Mouse (Mus musculus) granulocyte monocyte progenitor cell, adult 5-6 weeks (primary cell): ENCODE results near the gene Slc38a11. TPM values are rescaled to one million over a fixed set of nuclear protein-coding genes. Genes with fewer than 3 reads are reported as not detected.

Source experiments
- ATAC-seq: replicated peaks from 2 replicates; pipeline ENCODE4 v1.8.0; 2016; ENCODE audit warnings: mild to moderate bottlenecking, moderate TSS enrichment, inconsistent platforms; ENCODE audit not compliant: poor library complexity, severe bottlenecking
- total RNA-seq, 2 experiments: library from RNA; stranded (forward) in 1 of 2; stranded (reverse) in 1 of 2; fragments of 200-712, 200-1000 nt in 1 of 2; fragments of >200 nt in 1 of 2; fragmentation: Nextera tagmentation in 1 of 2; gene quantifications; 2 replicates each; pipeline ENCODE4 v1.2.3; 2014 to 2017

Slc38a11 gene
- total RNA-seq (2014; fragmentation: Nextera tagmentation) (not detected in 2 replicates), total RNA-seq (2017) (not detected in 2 replicates)

DNA sequence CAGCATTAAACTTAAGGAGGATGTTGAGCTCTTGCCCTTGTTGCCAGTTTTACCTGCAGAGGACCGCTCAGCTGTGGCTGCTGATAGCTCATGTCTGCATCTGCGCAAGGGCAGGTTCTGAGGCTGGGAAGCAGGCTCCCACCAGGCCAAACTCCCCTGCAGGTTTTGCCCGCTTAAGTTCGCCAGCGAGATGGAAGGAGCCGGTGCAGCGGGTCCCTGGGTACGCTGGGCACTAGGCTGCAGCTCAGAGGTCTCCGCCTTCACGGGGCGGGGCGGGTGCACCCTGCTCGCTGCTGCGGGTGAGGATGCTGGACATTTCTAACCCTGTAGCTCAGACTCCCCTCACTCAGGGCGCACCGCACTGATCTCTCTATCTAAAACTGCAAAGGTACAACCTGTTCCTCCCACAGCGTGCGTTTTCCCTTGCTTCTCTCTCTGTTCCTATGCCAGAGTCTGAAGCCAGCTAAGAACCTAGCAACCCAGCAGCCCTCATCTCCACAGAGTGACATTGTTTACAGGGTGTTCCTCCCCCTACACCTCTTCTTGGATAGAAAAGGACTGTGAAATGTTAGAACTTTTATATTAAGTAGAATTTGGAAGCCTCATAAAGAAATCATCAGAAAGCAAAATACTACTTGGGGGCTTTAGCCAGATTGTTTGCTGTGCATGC lies at the start of gene Slc38a11:
Gene Slc38a11, minus strand, starts transcription at position 207 of the 670 bp plus-strand sequence.
- ATAC-seq: peak; percentile 74

DNA sequence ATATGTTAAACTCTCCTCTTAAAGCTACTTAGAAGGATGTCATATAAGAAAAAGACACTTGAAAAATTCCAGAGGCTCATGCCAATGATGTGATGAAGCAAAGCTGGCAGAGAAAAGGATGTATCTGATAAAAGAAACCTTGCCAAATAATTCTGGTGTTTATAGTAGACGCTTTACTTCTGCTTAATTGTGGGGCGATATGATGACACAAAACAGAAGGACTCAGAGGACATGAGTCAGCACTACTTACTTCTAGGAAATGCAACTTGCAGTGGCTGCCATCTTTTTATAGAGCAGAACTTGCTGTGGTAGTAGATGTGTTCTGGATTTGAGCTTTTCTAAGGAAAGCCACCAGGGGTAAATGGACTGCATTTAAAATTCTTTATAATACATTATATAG lies 43.3 kb upstream of the Slc38a11 start:
- peak; percentile 96 for ATAC-seq

DNA sequence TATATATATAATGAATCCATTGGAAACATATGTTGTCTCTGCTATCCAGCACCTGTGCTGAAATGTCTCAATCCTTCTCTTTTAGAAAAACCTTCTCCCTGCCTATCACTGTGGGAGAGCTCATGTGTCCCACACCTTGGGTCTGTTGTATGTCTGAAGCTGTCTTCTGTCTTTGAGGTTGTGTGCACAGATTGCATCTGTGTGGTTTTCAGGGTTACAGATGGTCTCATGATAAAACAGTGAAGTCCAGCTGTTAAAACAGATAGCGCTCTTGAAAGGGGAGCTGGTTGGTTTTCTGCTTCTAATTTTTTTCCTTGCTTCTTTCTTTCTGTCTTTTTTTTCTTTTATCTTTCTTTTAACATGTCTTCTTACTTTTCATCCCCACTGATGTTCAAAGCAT lies 41.6 kb upstream of the Slc38a11 start:
- no peak; the same call in 1 of the 2 replicates for ATAC-seq

DNA sequence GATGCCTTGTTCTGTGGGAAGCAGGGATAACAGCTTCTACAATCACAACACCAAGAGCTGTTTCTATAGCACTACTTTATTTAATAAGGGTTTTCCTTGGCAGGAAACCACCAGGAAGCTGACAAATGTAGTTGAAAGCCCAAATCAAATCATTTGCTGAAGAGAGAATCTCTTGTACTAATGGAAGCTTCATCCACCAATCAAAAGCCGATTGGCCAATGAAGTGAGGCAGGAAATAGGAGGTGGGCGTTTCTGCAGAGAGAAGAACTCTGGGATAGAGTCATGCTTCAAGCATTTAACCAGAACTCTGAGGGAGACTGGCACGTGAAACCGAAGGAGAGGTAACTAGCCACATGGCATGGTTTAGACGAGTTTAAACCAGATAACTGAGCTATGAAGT lies 38.2 kb upstream of the Slc38a11 start:
- no peak for ATAC-seq

DNA sequence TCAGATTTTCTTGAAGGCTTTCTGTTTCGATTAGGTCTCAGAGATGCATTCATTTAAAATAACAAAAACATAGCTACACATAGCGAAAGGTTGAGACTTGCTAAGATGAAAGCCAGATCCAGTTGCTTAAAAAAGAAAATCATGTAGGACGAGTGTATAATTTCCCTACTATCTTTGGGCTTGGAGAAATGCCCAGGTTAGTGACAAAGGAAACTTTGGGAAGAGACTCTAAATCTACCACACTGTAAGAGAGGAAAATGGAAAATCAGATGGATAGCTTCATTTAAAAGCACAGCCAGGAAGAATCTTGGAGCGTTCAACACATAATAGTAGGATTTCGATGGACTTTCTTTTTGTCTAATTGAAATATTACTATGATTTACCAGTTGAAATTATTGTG lies 36.1 kb upstream of the Slc38a11 start:
- no peak for ATAC-seq

DNA sequence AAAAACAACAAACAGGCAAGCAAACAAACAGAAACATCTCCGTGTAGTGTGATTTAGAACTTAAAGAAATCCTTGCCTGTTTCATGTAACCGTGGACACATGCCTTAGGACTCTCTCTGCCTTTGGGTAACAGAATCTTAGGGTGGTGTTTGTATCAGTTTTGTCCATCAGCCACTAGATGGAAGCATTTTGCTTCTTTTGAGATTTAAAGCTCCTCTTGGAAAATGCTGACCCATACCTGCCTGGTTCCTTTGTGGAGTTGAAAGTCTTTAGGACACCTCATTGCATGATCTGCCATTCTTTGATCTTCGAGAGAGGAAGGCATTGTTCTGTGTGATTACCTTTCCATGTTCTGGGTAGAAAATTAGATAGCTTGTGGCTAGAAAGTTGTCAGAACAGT lies 32.3 kb upstream of the Slc38a11 start:
- ATAC-seq: peak; percentile 41; the same call in 1 of the 2 replicates

DNA sequence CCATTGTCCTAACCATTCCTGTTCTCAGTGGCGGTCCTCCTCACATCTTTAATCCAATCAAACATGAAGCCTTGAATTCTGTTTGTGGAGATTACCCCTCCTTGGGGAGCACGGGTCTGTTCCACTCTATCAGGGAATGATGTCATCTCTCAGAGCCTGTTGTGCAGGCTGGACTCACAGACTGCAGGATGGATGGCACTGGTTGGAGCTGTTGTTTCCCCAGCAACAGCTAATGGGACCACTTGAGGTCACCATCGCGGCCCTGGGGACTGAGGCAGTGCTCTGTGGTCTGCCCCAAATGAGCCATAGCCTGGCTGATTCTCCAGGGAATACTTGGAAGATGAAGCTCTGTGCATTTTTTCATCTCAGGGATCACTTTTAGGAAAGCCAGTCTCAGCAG lies 29.2 kb upstream of the Slc38a11 start:
- no peak for ATAC-seq

DNA sequence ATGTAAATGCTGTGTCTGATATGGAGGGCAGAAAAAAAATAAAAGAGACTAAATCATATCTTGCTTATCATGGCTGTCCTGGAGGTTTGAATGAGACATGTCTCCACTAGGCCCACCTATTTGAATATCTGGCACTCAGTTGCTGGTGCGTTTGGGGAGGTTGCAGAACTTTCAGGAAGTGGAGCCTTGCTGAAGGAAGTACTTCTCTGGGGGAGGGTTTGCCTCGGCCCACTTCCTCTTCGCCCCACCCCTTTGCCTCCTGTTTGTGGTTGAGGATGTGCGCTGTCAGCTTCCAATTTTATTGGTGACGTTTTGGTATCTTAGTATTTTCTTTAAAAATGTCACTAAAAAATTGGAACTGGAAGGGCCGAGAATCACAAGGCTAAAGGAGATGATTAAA lies 27.5 kb upstream of the Slc38a11 start:
- peak; percentile 100 for ATAC-seq

DNA sequence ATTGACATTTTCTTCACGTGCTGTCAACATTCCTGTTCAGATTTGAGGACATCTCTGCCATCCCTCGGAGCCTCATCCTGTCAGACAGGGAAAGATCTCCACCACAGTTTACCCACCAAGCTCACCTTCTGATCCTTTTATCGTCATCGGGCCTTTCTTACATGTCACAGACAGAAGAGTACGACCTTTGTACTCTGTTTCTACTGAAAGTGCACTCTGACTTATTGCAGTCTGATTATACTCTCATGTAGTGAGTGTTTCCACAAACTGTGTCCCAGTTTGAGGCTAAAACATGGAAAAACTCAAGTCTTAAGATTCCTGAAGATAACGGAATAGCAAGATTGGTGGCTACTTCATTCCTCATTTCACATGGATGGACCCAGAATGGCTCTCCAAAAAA lies 21.0 kb upstream of the Slc38a11 start:
- no peak for ATAC-seq

DNA sequence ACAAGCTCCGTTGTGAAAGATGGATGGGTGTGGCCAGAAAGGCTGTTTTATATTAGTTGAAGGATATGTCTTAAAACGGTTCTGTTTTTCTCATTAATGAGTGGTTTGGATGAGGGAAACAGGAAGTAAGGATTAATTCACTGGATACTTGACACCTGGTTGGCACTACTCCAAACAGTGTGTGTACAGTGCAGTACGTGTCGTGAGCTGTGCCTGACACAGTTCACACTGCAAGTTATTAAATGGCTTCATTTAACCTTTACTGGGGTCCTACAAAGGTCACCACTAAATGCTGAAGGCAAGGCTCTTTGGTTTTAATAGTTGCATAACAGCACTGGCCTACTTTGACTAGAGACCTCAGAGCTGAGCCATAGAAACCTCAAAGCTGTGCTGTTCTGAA lies 18.7 kb upstream of the Slc38a11 start:
- peak; percentile 85 for ATAC-seq

DNA sequence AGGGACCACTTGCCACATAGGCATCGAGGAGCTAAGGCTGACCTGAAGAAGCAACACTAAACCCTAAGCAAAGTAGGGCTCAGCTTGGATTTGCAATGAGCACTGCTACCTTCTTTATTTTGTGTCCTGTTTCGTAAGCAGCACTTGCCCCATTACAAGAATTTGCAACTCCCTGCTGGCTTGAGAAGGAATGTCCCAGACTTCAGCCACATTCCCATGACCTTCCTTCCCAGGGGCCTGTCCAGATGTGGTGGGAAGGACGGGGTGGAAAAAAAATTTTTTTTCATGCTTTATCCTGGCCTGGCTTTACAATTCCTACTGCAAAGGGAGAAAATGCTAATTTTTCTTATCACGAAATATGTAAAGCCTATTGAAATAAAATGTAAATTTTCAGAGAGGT lies 14.6 kb upstream of the Slc38a11 start:
- no peak for ATAC-seq

DNA sequence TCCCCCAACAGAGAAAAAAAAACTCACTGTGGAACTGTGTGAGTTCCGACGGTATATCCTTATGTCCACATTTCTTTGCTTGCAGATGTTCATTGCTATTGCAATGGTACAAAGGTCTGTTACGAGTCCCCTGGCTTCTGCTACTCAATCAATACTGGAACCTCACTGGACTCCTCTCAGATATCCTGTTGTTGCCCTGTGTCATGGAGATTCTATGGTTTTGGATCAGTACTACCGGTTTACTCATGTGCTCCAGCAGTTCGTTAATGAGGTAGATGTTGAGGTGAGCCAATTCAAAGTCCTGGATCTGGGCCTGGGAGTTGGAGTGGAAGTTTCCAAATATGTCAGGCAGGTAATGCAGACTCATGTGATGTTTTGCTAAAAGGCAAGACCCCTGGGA lies 10.6 kb upstream of the Slc38a11 start:
- ATAC-seq: no peak

DNA sequence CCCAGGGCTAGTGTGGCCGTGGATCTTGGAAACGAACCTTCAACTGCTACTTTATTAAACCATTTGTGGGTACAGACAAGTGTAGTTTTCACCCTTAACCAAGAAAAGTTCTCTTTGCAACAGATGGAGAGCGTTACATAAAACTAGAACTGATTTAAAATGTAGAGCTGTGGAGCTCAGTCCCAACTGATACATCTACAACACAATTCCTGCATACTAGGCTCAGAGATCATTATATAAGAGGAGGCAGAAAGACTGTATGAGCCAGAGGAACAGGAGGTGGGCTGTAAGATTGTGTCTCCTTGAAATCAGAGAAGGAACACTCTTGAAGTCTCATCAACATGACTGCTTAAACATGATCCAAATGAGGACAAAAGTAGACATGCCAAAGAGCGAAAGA lies 9.2 kb upstream of the Slc38a11 start:
- ATAC-seq: no peak

DNA sequence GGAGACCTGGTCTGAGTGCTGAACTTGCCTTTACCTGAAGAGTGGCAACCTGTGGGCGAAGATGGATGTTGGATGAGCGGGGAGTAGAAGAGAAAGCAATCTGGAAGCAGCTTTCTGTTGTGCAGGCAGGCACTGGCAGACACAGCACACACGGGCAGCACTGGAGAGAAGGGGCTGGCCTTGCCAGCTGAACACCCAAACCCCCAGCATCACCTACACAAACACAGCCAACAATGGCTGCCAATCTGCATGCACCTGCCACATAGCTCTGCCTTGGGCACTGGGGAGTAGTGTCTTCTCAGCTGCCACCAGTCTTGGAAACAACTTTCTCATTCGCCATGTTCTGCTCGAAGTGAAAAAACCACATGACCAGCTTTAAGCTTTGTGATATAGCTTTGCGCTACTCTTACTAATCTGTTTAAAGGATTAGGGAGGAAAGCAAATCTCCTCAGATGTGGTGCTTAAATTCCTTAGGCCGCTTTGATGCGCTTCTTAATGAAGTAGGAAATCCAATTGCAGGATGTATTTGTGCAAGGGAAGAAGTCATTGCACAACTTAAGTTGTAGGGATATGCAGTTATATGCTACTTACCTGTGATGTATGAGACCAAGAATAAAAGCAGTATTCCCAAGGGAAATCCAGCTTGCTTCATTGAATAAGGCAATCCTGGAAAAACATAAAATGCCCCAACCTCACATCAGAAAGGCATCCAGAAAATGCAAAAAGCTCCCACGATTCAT lies 2.9 kb downstream of the Slc38a11 start:
- no peak for ATAC-seq

DNA sequence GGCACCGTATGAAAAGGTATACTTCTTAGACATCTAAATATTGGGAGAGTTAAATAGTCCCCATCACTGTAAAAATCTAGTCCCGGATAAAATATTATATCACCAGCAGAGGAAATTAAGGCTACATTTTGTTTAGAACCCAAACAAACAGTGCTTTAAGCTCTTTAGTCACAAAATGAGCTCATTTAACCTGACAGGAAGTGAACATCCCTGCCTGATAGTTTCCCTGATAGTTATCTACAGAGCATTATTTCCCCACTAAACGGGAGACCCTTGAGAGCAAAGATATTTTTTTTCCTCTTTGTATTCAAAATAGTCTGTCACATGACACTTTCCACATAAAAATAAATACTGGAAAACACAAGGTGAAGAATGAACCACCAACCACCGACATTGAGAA lies 16.5 kb downstream of the Slc38a11 start:
- ATAC-seq: no peak

DNA sequence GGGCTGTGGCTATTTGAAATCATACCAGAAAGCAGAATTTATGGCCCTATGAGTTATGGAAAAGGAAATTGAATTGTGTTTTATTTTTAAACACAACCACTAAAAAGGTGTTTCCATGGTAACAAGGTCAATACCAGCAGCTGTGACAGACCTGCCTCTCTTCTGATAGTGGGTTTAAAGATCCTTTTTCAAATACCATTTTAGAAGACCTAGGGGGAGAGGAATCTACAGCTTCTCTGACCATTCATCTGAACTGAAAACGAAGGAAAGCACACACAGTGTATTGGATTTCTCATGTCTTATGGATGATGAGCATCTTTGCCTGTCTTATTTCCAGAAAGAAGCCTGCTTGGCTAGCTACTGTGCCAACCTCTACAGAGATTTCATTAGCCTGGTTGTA lies 16.9 kb downstream of the Slc38a11 start:
- no peak for ATAC-seq

DNA sequence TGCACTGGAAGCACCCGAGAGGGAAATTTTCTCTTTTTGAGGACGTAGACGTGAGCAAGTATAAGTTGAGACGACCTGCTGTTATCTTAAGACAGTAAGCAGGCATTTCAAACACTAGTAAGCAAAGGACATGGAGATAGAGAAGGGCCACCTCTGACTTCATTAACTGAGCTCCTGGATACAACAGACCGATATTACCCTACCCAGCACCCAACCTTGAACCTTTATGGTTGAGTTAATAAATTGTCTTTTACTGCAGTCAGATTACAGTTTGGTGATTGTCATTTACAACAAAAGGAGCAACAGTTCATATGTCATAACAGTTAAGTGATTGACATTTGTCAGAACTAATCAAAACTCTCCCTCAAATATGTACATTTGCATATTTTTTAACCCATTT lies 17.8 kb downstream of the Slc38a11 start:
- no peak for ATAC-seq

DNA sequence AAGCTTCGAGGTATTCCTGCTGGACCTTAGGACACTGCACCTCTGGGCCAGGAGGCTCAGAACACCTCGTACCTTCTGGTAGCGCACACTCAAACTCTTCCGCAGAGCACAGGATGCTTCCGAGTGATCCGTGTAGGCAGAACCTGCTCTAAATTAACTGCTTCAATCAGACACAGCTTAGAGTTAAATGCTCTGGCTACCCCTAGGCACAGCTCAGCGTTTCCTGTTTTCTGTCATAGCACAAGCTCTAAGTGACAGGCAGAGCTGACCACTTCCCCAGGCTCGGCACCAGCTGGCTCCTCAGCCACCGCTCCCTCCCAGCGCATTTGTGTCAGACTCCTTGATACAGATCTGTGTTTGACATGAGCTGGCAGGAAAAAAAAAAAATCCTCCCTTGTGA lies 21.8 kb downstream of the Slc38a11 start:
- ATAC-seq: peak; percentile 98

DNA sequence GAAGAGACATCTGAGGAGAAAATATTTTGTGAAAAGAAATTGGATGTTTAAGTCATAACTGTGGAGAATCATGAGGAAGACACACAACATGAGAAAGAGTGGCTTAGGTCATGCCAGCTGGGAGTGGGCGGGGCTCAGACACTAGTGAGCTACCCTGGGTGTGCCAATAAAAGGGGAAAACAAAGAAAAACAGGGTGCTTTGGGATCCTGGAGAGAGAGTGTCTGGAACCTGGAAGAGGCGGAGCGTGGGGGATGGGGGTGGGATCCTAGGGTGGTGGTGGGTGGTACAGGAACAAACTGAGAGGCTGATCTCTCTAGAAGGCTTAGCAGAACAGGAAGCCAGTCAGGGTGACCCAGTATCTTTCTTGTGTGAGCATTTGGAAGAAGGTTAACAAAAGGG lies 23.0 kb downstream of the Slc38a11 start:
- ATAC-seq: peak; percentile 31

DNA sequence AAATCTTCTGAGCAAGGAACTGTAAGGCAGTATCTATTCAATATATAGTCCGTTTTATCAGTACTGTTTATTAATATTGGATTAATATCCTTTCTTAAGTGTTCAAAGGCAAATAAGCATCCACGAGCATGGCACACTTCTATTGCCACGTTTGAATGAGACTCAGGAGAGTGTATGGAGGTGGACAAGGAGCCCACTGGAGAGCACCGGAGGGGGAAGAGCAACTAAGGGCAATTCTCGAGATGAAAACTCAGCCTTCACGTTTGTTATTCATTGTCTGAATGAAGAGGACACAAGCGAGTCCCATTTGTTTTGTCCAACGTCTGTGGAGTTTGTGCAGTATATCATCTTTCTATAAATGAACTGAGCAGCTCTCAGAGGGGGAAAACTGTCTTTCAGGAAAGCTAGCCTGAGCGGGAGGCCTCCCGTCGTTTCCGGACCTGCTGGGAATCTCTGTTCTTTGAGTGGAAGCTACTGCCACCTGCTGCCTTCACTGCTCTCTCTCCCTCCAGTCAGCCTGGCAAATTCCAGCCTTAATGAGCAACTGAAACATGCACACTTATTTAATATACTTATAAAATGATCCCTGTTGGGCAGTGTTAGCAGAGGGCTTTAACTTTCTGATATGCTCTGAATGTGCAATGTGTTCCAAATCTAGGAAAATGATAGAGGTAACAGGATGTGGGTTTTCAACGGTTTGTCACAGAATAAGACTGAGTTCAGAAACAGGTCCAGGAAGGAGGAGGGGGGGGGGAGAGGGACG lies 26.3 kb downstream of the Slc38a11 start:
- peak; percentile 17; the same call in 1 of the 2 replicates for ATAC-seq

DNA sequence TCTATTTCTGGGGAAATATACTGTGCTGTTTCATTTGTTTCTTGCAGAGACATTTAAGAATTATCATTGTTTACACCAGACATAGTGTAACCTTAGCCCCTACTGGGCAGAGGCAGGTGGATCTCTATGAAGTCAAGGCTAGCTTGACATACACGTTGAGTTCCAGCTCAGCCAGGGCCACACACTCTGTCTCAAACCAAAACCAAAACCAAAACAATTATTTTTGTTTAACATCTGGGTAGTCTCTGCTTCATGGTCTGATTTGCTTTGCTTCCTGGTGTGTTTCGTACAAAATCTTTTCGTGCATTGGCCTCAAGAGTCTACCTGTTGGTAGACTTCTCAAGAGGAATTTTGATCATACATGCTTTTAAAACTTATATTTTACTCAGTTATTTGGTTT lies 27.2 kb downstream of the Slc38a11 start:
- ATAC-seq: no peak
